Mouse (Mus musculus) frontal cortex, postnatal 10 days (tissue): ENCODE measurements around the gene Traf4.
A peak's percentile ranks its signal among the peaks of the same experiment; 100 is the strongest.
"Not testable (repeated sequence)": the region's sequence is repeated elsewhere in the genome, so short reads cannot be mapped to it uniquely, and the experiment has no call there.

Experiments used
- DNase-seq, 2 experiments: peaks; one replicate each; pipeline ENCODE4 v3.0.0; 2022; ENCODE audit warnings: low spot score in 2 of 2, mixed read lengths in 1 of 2

The Traf4 gene

DNA sequence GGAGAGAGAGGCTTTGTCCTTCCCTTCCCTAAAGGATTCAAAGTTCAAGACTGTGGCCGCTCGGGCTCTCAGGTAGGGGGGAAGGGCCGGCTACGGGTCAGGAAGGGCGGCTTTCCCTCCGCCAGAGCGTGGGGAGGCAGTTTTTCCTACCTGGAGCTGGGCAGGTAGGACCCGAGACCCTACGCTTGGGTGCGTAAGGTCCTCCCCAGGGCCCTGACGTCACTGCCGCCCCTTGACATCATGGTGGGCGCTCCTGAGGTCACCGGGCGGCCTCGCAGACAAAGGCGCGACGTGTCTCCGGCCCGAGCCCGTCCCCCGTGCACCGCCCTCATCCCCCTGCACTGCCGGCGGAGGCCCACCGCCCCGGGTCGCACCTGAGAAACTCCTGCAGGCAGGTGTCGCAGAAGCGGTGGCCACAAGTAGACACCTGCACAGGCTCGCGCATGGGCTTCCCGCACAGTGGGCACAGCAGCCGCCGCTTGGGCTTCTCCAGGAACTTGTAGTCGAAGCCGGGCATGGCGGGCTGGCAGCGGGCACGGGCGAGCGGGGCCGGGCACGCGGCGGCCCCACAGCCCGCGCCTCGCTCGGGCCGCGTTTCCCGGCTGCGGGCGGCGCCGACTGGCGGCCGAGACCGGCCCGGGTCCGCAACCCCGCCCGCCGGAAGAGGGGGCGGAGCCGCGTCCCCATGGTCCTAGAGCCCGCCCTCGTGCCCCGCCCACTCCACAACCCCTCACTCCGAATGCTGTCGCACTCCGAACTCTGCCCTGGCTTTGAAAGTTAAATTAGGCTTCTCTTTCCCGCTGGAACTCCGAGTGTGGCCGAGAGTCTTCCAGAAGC lies at the start of gene Traf4:
Gene Traf4 (minus strand): TSS at position 666 of the 837 bp plus-strand sequence.
- peak in 1 of 2 experiments; percentile 80 for DNase-seq

DNA sequence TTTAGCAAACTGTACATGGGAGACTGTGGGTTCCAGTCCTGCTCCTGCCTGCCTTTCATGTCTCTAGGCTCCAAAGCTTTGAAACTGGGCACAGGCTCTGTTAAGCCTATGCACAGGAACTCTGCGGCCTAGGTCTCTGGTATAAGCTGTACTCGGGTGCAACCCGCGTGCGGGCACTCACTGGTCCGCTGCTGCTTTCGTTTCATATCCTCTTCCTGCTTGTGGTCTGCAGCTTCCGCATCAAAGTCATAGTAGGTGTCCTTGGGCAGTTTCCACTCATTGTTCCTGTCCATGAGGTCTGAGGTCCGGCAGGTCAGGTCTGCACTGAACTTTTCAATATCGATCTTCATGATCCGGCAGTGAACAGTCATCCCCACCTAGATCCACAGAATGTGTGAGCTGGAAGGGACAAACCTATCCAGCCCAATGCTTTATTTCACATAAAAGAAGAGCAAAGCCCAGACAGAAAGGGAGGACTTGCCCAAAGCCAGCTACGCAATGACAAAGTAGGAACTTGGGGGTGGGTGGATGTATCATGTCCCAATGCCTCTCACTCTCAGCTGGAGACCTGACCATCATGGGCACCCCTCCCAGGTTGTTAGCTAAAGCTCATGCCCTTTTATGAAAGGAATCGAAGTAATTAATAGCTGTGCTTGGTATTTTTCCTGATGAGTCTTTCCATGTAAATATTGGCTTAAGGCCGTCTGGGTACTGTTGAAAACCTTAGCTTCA lies 47.9 kb upstream of the Traf4 start:
- DNase-seq = no peak

DNA sequence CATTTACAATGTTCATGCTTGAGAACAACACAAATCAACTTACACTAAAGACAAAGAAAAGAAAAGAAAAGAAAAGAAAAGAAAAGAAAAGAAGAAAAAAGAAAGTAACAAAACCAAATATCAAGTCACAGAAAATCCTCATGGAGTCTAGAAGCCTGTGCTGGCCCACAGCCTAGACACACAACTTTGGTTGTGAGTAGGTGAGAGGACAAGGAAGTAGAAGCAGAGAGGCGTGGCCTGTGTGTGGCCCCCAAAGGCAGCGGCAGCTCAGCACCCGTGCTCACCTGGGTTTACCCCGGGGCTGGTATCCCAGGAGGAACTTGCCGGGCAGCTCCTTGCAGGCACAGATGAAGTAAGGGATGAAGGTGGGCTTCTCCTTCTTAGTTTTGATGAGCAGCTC lies 46.1 kb upstream of the Traf4 start:
- no peak for DNase-seq

DNA sequence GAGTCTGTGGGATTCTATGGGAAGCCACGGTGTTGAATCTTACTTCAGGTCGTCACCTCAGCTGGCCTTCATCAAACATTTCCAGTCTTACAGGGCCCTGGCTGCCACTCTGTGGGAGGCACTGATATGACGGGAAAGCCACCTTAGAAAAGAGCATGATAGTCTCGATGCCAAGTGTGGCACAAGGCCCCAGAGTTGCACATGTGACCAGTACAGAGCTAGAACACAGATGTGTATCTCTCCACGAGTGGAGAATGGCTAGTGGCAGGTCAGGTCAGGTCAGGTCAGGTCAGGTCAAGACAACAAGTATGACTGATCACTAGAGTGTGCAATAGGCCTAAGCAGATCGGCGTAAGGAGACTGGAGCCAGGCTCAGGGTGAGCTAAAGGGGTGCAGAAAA lies 45.2 kb upstream of the Traf4 start:
- no peak for DNase-seq

DNA sequence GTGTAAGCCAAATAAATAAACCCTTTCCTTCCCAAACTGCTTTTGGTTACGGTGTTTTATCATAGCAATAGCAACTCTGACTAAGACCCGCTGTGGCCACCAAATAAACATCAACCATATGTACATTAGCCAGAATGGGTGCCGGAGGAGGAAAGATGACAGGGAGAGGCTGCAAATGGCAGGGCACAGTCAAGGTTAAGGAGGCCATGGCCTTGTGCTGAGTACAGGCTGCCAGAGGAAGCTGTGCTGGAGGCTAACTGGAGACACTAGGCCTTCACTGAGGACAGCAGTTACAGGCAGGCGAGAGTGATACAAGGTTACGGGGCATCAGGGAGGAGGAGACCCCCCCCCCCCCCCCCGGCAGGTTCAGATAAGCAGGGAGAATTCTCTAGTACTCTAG lies 44.5 kb upstream of the Traf4 start:
- DNase-seq = no peak

DNA sequence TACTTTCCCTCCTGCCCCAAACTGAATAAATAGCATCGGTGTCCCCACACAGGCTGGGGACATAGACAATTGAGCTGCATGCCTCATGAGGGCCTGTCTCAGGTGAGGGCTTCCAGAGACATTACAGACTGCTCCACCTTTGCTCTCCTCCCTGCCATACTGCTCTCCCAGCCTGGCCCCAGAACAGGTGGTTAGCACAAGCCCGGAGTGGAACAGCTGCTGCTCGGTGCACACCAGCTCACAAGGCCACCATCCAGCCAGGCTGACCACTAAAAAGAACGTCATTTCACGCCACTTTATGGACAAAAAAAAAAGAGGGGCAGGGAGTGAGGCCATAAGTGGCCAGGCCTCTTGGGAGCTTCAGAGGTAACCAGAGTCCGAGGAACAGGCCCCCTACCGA lies 41.8 kb upstream of the Traf4 start:
- DNase-seq = no peak

DNA sequence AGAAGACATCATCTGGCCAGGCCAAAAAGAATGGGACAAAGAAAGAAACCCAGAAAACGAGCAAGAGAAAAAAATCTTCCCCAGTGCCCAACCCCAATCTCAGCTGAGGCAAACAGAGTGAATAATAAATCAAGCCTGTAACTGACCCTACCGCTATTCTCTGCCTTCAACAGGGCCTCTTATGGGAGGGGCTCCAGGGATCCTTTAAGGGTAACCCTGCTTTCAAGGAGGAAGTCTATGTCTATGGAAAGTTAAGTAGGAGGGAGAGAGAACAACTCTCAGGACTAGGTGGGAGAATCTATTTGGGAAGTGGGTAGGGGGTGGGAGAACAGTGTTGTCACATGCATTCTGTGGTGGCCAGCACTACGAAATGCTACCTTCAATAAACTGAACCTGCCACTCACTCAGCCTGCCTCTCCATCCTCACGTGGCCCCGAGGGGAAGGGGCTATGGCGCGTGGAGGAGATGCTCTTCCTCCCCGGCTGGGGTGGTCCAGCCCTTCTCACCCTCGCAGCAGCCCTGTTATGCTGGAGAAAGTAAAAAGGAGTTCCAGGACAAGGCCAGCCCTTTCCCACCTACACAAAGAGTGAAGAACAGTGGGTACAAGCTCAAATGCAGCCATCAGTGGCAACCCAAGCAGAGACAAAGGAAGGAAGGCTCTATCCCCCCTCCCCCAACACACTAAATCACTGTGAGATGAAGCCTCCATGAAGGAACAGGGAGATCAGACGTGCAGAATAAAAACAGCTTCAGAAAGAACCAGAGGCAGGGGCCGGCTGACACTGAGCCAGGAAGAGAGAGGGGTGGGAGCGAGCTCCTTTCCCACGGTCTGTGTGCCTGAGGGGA lies 40.2 kb upstream of the Traf4 start:
- no peak for DNase-seq

DNA sequence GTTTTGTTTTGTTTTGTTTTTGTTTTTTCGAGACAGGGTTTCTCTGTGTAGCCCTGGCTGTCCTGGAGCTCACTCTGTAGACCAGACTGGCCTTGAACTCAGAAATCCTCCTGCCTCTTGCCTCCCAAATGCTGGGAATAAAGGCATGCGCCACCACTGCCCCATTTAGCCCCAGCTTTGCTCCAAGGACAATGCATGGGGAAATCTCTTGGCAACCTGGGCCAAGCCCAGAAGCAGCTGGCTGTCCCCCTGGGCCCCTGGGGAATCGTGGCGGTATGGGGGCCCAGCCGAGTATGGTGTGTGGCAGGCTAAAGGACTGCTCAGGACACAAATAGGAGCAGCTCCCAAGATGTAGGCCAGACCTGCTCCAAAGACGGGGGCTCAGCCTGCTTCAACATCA lies 38.9 kb upstream of the Traf4 start:
- DNase-seq = no peak

DNA sequence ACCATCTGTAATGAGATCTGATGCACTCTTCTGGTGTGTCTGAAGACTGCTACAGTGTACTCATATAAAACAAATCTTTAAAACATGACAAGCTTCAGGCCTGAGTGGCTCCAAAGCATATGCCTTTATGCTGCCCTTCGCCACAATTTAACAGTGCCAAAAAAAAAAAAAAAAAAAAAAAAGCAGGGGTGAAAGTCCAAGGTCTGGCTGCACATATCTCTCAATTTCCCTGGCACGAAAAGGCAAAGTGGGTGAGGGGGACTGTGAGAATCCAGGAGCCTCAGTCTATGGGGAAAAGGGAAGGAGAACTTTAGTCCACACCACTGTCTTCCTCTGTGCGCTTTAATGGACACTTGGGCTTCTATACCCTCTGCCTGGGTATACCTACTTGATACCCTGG lies 37.0 kb upstream of the Traf4 start:
- no peak for DNase-seq

DNA sequence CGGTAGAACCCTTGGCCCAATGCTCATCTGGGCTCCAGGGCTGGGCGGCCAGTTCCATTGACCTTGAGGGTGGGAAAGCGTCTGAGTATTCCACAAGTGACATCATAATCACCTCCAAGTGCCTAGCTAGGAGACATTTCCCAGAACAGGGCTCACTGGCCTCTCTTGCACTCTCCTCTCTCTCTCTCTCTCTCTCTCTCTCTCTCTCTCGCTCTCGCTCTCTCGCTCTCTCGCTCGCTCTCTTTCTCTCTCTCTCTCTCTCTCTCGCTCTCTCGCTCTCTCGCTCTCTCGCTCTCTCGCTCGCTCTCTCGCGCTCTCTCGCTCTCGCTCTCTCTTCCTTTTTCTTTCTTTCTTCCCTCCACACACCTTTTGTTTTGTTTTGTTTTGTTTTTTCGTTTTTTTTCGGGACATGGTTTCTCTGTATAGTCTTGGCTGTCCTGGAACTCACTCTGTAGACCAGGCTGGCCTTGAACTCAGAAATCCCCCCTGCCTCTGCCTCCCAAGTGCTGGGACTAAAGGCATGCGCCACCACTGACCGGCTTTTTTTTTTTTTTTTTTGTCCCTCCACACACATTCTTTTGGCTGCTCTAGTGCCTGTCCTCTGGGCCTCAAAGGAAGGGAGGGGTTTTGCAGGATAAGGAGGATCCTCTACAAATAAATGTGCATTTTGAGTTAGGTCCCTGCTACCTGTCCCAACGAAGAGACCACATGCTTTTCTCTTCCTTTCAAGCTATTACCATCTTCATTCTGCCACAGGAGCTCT lies 29.9 kb upstream of the Traf4 start:
- DNase-seq = no peak

DNA sequence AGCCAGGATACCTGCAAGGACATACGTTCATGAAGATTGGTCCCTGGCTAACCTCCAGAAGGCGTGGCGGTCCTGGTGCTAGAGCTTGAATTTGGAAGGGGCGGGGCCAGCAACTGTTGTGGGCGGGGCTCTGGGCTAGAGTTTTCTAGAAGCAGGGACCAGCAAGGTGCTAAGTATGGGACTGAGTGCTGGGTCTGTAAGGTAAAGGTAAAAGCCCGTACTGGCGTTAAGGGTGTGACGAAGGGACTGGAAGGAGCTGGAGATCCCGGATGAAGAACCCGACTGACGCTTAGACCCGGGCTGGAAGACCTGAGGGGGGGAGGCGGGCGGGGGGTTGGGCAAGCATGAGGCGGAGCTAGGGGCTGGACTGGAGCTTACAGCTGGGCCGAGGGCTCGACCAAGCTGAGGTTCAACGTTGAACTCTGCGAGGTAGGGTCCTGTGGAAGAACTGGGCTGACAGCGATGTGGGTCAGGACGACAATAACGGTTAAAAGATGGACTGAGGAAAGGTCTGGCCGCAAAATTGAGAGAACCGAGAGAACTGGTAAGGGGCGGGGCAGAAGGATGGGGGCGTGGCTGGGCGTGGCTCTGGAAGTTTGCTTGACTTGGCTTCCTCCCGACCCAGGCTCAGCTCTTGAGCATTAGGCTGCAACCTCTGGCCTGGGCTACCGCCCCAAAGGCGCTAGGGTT lies 29.2 kb upstream of the Traf4 start:
- DNase-seq = peak in 1 of 2 experiments; percentile 45

DNA sequence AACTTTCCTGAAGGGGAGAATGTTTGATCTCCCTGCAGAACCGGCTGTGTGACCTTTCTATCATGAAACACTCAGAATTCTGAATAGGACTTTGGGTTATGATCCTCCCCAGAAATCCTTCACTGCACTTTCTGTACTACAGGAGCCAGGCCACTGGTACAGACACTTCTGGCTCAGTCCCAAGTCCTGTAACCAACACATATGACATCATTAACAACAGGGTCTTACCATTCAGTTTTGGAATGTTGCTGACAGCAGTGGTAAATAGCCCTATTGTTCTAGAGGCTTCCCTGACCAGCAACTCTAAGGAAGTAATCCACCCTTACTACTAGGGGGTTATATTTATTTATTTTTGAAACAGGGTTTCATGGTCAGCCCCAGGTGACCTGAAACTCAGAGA lies 27.7 kb upstream of the Traf4 start, which contains the start of gene Proca1:
Gene Proca1 (plus strand): TSS at position 280 of the 400 bp plus-strand sequence.
- DNase-seq = no peak

DNA sequence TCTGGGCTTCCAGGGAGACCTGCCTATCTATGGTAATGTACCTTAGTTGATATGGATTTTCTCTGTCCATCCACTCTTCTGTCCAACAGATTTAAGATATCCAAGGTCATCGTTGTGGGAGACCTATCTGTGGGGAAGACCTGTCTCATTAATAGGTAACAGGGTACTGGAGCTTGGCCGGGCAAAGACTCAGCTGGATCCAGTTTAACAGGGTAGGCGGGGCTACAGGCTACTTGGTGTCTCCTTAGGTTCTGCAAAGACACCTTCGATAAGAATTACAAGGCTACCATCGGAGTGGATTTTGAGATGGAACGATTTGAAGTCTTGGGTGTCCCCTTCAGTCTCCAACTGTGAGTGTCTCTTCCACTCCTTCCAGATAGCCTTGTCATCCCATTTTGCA lies 24.7 kb upstream of the Traf4 start:
- no peak for DNase-seq

DNA sequence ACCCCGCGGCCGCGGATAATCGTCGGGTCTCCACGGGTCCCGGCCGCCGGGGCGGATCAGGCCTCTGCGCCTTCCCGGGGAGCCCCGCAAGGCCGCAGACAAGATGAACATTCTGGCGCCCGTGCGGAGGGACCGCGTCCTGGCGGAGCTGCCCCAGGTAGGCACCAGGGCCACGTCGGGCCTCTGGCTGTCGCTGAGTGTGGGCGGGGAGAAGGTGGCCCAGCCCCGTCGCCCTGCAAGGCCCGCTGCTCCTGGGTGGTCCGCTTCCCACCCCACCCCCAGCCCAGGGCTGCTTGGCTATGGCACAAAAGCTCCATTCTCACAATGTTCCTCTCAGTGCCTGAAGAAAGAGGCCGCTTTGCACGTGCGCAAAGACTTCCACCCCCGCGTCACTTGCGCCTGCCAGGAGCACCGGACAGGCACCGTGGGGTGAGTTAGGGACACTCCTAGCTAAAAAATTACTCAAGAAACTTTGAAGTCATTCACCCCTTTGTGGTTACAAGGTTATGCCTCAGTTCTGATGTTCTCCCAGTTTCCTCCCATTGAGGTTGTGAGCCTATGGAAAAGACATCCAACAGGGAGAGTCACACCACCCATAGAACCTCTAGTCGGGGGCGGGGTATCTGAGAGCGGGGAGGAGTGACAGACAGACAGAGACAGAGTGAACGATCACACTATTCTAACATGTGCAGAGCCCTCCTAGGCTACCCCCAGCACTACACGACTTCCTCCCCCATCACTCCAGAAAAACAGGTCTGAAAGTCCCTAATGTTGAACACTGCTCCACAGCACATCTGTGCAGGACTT lies 24.0 kb upstream of the Traf4 start:
- DNase-seq = peak; percentile 81 to 86

DNA sequence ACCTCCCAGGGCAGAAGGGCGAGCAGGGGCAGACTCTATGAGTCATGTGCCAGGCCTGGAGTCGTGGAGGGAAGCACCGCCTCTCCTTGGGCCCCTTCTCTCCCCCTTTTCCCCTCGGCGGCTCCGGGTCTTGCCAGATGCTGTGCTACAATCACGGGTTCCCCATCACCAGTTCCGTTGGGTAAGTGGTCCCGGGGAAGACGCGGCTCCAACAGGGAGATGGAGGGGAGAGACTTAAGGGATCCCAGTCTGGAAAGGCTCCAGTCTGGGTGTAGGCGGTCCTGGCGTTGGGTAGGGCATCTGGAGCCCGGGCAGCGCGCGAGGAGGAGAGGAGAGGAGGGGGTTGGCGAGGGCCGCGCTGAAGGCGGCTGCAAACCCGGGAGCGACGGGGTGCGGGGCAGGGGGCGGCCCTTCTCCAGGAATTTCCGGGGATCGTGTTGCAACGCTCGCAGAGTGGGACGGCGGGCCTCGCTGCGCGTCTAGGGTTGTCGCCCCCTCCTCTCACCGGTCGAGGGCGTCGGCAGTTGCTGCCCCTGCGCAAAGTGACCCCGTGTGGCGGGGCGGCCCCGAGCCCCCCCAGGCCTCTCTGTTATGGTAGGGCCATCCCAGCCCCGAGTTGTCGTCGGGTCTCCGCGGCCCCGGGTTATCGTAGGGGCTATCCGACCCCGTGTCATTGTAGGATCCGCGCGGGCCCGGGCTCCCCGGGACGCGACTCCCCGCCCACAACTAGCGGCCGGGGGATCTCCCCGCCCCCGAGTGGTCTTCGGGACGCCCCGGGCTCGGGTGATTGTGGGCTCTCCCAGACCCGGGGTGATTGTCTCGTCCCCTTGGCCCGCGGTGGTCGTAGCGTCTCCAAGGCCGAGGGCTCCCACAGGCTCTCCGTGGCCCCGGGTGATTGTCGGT lies 23.2 kb upstream of the Traf4 start, which contains the start of gene Rab34:
Gene Rab34 (plus strand): TSS at position 100 of the 903 bp plus-strand sequence.
- peak; percentile 77 to 83 for DNase-seq

DNA sequence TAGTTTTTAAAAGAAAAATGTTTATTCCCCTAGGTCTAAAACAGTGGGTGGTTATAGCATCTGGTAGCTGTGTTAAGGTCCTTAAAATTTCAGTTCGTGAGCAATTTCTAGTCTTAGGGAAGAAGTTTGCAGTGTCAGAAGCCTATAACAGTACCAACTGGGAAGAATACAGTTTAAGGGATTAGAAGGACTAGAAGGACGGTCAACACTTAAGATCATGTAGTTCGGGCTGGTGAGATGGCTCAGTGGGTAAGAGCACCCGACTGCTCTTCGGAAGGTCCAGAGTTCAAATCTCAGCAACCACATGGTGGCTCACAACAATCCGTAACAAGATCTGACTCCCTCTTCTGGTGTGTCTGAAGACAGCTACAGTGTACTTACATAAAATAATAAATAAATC lies 19.3 kb upstream of the Traf4 start:
- DNase-seq = not testable (repeated sequence)

DNA sequence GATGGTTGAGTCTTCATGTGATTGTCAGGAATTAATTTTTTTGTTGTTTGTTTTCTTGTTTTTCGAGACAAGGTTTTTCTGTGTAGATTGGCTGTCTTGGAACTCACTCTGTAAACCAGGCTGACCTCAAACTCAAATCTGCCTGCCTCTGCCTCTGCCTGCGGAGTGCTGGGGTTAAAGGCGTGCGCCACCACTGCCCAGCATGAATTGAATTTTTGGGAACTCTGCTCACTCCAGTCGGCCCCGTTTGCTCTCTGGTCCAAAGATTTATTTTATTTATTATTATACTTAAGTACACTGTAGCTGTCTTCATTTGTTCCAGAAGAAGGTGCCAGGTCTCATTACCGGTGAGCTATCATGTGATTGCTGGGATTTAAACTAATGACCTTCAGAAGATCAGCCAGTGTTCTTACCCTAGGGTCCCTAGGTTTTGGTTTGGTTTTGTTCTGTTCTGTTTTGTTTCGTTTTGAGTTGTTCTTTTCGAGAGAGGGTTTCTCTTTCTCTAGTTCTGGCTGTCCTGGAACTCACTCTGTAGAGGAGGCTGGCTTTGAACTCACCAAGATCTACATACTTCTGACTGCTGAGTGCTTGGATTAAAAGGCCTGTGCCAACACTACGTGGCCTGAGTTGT lies 18.6 kb upstream of the Traf4 start:
- DNase-seq = no peak
